Mouse (Mus musculus) CH12.LX (cell line): ENCODE data around the gene Retnlb. TPM values are rescaled to one million over a fixed set of nuclear protein-coding genes. Genes with fewer than 3 reads are reported as not detected.

Source experiments
- polyA plus RNA-seq: library from polyadenylated mRNA; unstranded; fragments of >175 nt; gene quantifications from 2 replicates; pipeline ENCODE4 v1.2.1, GENCODE M21; 2012; ENCODE audit warnings: low read depth; ENCODE audit not compliant: insufficient read length
- total RNA-seq, 2 experiments: library from RNA; depleted of rRNA; stranded (reverse); fragments of 300-350 nt in 1 of 2; fragments of >200 nt in 1 of 2; gene quantifications; 2 replicates each; pipeline ENCODE4 v1.2.3; 2012 to 2014

Retnlb gene
- total and polyA plus RNA-seq, 3 experiments: not detected

Other genes with a start within 250 kb of the Retnlb start
- gene Trat1, start 44.8 kb upstream of the Retnlb start, total RNA-seq (2012; rRNA removed): not detected in 2 replicates
- gene Trat1, start 44.8 kb upstream of the Retnlb start, total RNA-seq (2014; rRNA removed): not detected in 2 replicates
- not detected in 2 replicates for gene Trat1, start 44.8 kb upstream of the Retnlb start, polyA plus RNA-seq
- not detected in 2 replicates for gene Retnla, start 25.7 kb downstream of the Retnlb start, total RNA-seq (2012; rRNA removed)
- not detected in 2 replicates for gene Retnla, start 25.7 kb downstream of the Retnlb start, total RNA-seq (2014; rRNA removed)
- not detected in 2 replicates for gene Retnla, start 25.7 kb downstream of the Retnlb start, polyA plus RNA-seq
- not detected in 2 replicates for gene Retnlg, start 55.8 kb downstream of the Retnlb start, total RNA-seq (2012; rRNA removed)
- not detected in 2 replicates for gene Retnlg, start 55.8 kb downstream of the Retnlb start, total RNA-seq (2014; rRNA removed)
- gene Retnlg, start 55.8 kb downstream of the Retnlb start, polyA plus RNA-seq: not detected in 2 replicates
- 15.2 and 17.0 TPM in 2 replicates for gene Dzip3, start 177.3 kb downstream of the Retnlb start, total RNA-seq (2012; rRNA removed)
- gene Dzip3, start 177.3 kb downstream of the Retnlb start, total RNA-seq (2014; rRNA removed): 31.6 and 34.4 TPM in 2 replicates
- 14.4 and 17.0 TPM in 2 replicates for gene Dzip3, start 177.3 kb downstream of the Retnlb start, polyA plus RNA-seq
- 26.0 and 30.5 TPM in 2 replicates for gene Cip2a, start 177.3 kb downstream of the Retnlb start, total RNA-seq (2012; rRNA removed)
- gene Cip2a, start 177.3 kb downstream of the Retnlb start, total RNA-seq (2014; rRNA removed): 82.5 and 90.9 TPM in 2 replicates
- gene Cip2a, start 177.3 kb downstream of the Retnlb start, polyA plus RNA-seq: 62.5 and 86.0 TPM in 2 replicates
- under 0.01 TPM in 1 of 2 replicates, not detected in the other for gene Myh15, start 240.6 kb downstream of the Retnlb start, total RNA-seq (2012; rRNA removed)
- 0.07 TPM in 1 of 2 replicates, not detected in the other for gene Myh15, start 240.6 kb downstream of the Retnlb start, total RNA-seq (2014; rRNA removed)
- gene Myh15, start 240.6 kb downstream of the Retnlb start, polyA plus RNA-seq: 0.07 TPM in 1 of 2 replicates, not detected in the other